Mouse (Mus musculus) spleen, adult 18-20 months (tissue): ENCODE data around the gene Rwdd2b.
A peak's percentile ranks its signal among the peaks of the same experiment; 100 is the strongest.

ENCODE experiments used
- DNase-seq, 2 experiments: peaks; one replicate each; pipeline ENCODE4 v3.0.0; 2022; ENCODE audit warnings: mixed read lengths in 2 of 2

Gene Rwdd2b

DNA sequence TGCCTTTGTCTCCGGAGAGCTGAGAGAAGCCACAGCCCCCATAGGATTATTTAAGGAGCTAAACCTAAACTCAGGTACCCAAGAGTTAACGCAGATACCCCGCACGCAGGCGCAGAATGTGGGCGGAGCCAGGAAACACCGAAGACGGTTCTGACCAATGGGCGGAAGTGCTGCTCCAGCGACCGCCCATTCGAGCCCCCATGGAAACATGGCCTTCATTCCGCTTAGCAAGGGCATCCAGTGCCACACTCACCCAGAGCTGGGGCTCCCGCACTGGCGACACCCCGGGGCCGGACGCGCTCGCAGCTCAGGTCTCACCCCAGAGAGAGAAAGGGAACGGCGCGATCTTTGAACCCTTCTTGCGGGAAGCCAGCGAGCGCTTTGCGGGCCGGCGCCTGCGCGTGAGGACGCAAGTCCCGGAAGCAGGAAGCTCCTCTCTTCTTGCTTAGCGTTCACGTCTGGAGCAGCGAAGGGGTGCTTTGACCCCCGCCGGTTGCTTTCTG lies at the start of gene Rwdd2b:
Gene Rwdd2b (minus strand): TSS at position 390 of the 503 bp plus-strand sequence.
- DNase-seq, result peak; percentile 85 to 91

DNA sequence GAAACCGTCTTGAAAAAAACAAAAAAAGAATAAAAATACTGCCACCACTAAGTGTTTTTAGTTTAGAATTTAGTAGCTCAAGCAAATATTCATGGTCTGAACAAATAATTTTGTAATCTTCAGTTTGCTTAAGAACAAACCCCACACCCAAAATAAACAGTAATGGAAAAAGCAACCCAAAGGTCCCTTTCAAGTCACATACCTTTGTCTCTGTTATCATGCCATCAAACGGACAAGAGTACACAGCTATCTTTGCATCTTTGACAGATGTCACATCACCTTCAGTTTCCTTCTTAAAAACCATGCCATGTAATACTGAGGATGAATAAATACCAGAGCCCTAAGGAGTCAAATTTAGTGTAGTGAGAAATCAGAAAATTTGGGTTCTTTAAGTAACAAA lies 48.2 kb upstream of the Rwdd2b start:
- DNase-seq, result no peak

DNA sequence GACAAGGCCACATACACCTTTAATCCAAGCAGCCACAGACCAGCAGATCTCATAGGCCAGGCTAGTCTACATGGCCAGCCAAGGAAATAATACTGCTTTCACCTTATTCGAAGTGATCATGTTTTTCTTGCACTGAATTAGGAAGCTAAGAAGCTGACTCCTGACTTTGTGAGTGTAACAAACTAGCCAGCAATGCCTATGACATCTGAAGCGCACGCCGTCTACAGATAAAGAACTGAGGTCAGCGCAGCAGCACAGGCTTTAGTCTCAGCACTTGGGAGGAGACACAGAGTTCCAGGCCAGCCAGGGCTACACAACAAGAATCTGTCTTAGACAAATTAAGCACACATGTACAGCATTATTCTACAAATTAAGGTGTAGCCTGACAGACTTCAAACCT lies 46.4 kb upstream of the Rwdd2b start:
- DNase-seq, result no peak

DNA sequence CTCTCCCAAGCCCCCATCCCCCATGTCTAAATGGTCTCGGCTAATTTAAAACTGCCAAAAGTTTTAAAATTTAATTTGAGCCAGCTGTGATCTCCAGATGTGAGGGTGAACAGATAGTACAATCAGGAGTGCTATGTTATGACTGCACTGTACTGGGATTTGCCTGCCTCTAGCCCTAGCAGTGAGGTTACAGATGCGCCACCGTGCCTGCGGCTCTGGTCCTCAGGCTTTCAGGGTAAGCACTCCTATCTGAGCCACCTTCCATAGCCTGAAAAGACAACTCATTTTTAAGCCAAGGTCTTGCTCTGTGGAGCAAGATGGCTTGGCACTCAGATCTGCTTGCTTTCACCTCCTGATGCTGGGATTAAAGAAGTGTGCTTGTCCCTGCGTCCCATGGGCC lies 44.0 kb upstream of the Rwdd2b start:
- no peak for DNase-seq

DNA sequence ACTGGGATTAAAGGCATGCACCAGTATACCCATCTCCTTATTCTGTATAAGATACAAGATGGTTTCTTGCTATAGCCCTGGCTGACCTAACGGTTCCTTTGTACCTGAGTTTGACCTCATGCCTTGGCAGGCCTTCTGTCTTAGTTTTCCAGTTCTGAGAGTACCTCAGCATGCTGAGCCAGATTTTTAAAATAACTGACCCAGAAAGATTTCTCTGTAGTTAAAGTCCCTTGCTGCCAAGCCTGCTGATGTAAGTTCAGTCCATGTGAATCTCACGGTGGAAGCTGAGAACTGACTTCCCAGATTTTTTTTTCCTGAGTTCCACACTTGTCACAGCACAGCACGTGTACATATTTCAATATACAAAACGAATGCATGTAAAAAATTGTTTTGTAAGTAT lies 30.2 kb upstream of the Rwdd2b start:
- DNase-seq, result no peak

DNA sequence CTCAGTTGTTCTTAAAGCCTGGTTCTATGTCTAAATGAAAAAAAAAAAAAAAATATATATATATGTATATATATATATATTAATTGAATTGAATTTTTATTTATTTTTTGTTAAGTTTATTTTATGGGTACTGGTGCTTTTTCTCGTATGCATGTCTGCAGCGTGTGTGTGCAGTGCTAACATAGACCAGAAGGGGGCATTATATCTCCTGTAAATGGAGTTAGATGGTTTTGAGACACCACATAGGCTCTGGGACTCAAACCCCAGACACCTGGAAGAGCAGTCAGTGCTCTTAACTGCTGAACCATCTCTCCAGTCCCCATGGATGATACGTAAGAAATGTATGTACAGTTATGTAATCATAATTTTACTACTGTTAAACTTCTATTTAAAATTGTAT lies 18.4 kb upstream of the Rwdd2b start:
- DNase-seq, result no peak

DNA sequence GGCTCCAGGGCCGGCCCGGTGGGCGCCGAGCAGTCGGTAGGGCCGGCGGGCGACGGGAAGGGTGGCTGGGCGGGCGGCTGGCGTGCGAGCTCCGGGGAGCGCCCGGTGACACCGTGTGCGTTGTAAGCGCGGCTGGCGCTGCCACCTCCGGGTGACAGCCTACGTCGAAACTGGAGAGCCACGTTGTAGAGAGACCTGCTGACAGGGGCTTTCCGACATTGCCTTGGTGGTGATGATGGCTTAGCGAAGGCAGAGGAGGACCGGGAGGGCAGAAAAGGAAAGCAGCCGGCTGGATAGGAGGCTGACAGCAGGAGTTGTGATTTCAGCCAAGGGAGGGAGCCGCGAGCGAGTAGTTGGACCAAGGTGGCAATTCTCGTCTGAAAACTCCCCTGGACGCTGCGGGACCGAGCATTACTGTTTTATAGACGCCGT lies 14.8 kb upstream of the Rwdd2b start:
- no peak for DNase-seq

DNA sequence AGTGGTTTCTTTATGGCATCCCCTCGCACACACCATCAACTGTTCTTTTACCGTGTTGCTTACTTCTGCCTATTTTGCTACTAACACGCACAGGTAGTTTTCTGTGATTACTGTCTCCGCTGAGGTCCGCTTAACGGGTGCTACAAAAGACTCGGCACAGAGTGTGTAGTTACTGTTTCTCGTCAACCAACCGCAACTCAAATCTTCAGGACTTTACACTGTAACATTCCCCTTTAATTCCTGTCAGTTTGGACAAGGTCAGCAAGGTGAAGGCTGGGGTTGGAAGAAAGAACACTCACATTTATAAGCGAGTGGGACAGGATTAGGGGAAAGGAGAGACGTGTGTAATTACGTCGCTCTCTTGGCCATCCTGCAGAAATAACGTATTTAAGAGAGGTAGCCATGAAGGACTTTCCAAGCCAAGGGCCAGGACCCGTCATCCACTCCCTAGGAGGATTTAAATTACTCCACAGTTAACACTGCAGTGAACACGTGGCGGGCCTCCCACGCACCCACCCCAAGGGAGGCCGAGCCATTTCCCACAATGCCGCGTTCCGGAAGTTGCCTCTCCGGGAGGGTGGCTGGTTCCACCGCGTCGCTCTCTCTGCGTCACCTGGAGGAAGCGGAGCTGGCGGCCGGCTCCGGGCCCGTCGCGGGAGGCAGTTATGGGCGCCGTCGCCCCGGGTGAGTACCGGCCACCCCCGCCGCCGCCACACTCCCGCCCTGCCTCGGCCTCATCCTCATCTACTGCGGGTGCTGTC lies 14.2 kb upstream of the Rwdd2b start, which contains the start of gene Usp16:
Gene Usp16 (plus strand): TSS at position 285 of the 761 bp plus-strand sequence.
- peak; percentile 84 to 87 for DNase-seq

DNA sequence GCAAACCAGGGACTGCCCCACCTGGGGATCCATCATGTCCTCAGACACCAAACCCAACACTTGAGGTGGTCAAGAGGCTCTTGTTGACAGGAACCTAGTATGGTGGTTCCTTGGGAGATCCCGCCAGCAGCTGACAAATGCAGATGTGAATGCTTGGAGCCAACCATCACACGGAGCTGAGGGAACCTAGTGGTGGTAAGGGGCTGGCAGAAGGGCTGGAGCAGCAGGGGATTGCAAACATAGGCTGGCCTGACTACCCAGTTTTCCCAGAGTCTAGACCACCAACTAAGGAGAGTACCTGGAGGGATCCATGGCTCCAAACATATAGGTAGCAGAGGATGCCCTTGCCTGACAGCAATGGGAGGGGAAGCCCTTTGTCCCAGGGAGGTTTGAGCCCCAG lies 12.9 kb upstream of the Rwdd2b start:
- no peak for DNase-seq

DNA sequence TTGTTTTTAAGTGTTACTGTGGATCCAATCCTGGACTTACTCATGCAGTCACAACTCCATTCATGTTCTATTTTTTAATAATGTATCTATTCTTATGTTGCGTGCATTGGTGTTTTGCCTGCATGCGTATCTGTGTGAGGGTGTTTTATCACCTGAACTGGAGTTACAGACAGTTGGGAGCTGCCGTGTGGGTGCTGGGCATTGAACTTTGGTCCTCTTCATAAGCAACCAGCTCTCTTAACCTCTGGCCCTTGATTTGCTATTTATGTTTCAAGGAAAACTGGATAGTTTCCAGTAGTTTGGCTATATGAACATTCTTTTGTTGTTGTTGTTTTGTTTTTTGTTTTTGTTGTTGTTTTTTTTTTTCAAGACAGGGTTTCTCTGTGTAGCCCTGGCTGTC lies 5.2 kb upstream of the Rwdd2b start:
- no peak for DNase-seq

DNA sequence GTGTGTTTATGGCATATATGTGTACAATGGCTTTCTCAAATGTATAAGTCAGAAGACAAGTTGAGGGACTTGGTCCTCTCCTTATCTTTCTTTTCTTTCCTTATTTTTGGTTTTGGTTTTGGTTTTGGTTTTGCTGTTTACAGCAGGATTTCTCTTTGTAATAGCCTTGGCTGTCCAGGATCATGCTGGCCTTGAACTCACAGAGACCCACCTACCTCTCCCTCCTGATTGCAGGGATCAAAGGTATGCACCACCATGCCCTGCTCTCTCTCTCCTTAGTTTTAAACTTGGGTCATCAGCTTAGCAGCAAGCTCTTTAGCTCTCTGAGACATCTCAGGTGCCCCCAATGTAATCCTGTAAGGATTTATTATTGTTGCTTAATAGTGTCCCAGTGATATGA lies 4.7 kb upstream of the Rwdd2b start:
- DNase-seq, result no peak

DNA sequence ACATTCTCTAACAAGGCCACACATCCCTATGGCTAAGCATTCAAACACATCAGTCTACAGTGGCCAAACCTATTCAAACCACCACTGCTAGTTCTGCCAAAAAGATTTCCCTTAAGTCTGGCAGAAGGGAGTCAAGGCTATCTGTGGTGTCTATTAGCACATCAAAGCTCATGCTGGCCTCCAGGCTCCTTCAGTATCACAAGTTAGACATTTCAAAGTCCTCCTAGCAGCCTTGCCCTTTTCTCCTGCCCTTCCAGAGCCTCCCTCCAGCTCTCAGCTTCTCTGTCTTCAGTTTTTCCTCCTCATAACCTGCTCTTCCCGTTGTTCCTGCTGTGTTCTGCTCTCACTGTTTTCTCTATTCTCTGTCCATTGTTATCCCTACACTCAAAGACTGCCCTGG lies 3.7 kb upstream of the Rwdd2b start:
- DNase-seq, result no peak

DNA sequence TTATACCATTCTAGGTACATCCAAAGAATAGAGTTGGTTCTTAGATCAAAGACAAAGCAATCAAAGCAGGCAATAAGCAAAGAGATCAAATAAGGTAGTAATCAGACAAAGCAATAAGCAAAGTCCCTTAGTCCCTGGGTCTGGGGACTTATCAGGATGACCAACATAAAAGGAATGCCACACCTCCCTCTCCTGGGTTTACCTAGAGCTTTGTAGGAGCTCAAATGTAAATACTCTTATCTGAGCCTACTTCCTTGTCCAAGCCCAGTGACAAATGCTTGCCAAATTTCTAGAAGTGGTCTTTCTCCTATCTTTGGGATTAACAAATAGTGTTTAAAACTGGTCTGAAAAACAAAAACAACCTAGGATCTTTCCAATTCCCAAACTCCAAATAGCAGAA lies 2.9 kb upstream of the Rwdd2b start:
- DNase-seq, result no peak

DNA sequence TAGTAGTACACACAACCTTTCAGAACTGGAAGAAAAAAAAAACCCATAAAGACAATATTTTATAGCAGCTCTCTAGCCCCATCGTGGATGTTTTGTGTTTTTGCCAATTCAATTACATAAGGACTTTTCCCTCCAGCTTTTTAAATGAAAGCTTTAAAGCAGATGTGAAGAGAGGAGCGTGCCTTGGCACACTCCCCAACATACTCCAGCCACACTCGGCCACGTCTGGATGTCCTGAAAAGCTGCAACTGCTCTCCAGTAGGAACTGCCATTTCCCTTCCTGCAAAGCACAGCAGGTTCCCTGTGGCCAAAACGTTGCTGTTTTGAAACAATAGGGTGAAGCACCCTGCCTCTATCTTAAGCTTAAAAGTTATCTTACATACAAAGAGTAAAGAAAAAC lies 1.9 kb upstream of the Rwdd2b start:
- DNase-seq, result no peak

DNA sequence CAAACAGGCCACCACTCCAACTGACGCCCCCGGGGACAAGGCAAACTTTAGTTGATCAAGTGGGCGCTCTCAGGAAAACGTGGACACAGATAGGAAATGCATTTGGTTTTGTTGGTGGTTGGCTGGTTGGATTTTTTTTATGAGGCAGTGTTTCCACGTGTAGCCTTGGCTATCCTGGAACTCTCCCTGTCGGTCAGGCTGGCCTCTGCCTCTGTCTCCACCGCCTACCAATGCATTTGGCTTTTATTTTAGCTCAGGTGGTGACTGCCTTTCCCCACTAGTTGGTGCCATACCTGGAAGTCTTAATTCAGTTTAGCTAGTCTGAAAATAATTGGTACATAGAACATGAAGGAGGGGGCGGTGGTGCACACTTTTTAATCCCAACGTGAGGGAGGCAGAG lies 716 bp upstream of the Rwdd2b start:
- no peak for DNase-seq

DNA sequence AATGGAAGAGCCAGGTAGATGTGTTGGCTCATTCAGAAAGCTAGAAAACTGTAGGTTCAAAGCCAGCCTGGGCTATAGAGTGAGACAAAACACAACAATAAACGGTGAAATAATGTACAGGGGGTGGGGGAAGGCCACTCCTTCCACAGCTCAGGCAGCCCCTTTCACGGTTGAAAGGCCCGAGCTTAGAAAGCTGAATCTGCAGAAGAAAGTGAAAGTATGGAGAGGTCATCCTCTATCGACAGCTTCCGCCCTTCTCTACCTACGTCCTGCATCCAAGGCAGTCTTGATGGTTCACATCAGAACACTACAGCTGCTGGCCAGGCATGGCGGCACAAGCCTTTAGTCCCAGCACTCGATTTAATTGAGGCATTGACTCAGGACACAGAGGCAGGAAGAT lies 1.7 kb downstream of the Rwdd2b start:
- DNase-seq, result no peak

DNA sequence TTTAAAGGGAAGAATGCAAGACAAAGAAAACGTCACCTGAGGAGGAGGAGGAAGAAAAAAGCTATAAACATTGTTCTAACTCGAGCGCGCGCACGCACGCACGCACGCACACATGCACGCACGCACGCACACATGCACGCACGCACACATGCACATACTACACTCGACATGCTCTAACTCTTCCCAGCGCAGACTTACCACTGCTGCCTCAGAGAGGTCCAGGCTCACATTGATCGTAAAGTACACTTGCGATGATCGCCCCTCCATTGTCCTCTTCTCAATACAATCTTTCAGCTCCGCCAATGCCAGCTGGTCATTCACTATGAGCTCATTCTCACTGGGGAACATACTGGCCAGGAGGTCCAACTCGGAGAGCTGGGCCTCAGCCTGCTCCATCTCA lies 3.3 kb downstream of the Rwdd2b start:
- DNase-seq, result no peak

DNA sequence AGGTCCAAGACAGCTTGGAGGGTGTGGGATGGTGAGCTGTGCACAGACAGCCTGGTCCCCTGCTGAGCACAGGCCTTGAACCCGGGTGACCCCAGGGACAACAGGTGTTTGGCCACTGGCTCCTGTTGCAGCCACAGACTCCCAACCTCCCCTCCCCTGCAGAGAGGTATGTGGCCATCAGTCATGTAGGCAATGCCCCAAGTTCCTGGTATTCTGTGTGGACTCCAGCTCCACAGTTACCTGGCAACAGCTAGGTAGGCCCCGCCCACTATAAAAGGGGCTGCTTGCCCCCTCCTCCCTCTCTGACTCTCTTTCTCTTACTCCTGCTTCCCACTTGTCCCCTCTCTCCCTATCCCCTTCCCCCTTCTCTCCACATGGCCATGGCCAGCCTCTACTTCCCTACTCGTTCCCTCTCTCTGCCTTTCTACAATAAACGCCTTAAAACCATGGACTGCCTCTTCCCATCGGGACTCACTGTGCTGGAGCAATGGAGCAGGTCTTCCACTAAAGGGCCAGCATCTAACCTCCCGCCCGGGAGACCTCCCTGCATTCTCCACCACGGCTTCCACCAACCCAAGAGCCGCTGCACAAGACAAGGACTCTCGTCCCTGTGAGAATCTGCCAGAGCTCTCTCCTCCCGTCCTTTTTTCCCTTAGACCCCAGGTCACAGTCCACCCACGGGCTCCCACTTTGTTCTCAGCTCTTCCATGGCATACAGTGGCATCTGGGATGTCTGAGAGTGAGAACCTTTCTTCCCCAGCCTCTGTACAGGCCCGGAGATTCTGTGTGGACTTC lies 4.8 kb downstream of the Rwdd2b start:
- no peak for DNase-seq

DNA sequence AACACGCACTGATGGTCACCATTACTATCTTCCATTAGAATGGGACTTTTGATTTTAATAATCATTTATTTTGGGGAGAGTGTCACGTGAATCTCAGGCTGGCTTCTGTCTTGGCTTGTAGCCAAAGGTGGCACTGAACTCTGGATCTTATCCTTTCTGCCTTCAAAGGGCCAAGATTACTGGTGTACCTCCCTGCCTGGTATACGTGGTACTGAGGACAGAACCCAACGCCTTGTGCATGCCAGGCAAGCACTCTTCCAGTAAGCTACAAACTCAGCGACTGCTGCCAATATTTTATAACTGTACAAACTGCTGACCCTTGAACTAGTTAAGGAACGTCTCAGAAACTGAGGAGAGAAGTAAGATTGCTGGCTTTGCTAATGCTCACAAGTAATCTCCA lies 5.4 kb downstream of the Rwdd2b start:
- no peak for DNase-seq

DNA sequence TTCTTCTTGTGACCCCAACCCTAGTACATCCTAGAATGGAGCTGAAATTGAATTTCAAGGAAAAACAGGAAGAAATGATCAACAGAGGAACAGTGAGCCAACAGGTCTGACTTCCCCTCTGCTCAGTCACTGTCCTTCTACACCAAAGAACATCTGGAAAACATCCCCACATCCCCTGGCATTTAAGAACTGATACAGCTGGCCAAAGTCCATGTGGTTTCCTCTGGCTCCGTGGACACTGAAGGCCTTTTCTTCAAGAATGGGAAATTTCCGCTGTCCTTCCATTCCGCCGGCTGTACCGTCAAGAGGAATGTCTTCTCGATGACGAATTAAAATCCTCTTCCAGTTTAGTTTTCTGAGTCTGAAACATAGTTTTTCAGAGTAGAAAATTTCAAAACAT lies 6.1 kb downstream of the Rwdd2b start:
- no peak for DNase-seq

DNA sequence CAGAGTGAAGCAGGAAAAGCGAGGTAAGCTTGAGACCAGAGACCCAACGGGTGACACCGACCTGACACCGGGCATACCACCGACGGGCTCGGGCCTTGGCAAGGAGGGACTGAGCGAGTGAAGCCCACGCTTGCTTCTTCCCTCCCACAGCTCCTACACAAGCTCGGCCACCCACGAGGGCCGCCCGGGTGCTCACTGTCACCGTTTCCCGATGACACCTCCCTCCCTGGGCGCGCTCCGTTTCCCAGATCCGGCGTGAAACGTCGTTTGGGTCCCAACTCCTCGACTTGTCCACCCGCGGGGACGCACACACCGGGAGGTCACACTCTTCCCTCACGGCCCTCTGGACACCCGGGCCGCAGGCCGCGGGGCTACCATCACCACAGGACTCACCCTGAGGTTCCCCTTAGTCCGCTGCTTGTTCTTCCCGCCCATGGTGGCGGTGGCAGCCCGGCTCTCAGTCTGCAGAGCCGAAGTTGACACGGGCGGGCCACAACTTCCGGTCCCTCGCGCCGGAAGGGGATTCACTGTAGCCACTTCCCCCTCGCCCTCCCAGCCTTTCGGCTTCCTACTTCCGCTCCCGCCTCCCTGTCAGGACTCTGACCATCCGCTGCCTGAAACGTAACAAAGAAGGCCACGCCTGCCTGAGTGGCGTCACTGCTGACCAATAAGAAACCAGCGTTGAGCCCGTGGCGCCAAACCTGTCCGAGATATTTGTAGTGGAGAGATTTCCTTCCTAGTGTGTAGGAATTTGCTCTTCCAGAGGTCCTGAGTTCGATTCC lies 8.1 kb downstream of the Rwdd2b start, which contains the start of gene Ltn1:
Gene Ltn1 (minus strand): TSS at position 580 of the 782 bp plus-strand sequence.
- peak; percentile 94 to 95 for DNase-seq

DNA sequence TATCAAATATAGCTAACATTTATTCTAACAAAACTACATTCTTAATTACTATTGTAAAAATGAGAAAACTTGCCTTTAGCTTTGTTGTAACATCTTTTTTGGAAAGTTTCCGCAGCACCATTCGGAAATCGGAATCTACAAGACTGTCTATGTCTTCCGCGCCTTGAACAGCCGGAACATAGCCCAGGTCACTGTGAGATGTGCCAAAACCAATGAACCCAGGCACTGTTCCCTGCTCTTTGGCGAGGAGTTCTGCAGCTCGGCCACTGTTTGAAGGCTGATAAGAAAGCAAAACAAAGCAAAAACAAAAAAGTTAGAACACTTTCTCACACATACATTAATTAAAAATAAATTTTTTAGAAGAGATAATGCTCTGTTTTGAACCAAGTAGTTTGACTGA lies 12.9 kb downstream of the Rwdd2b start:
- DNase-seq, result no peak

DNA sequence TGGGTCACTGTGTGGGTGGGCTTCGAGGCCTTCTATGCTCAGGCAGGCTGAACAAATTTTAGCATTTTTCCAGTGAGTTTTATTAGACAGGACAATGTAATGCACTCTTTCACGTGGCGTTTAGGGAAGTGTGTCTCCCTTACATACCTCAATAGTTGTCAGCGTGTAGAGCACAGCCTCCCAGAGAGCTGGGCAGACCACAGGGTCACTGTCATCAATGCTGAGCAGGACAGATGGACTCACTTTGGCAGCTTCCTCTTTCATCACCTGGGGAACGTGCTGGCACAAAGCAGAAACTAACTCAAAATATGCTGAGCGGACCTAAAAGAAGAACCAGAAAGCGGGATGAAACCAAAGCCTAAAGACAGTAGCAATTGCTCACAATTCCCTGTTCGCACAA lies 19.7 kb downstream of the Rwdd2b start:
- no peak for DNase-seq
